In the genomic region with DNA sequence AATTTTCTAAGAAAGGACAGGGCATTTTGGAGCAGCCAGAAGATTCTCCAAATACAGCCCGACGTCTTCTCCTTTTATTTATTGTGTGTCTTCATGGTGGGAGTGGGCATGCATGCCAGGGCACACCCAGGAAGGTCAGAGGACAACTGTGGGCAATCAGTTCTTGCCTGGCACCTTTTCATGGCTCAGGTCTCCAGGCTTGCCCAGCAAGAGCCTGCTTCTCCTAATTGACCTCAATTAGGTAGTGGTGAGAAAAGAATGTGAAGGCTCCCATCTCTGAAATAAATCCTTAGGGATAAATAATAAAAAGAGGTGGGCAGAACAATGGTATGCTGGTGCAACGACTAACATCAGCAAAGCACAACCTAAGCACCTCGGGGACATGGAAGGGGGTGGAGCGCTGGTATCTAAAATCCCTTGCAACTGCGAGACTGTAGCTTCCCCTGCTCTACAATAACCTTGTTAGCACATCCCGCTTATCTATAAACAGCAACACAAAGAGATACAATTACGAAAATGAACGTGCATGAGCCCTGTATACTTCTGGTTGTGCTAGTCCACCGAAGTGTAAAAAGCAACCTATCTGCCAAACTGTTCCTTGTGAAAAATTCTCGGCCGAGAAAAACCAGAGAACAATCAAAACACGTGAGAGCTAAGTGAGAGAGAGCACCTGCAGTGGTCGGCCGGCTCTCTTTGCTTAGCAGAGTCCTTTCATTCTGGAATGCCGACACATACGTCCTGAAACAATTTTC, we compare ENCODE assay signal across 7 mouse cellular contexts. TPM values are rescaled to one million over a fixed set of nuclear protein-coding genes. Genes with fewer than 3 reads are reported as not detected.
A peak's percentile ranks its signal among the peaks of the same experiment; 100 is the strongest.
DNase-seq lines count a peak whose midpoint lies in the region; ATAC-seq lines count a peak whose summit lies in the region.

No protein-coding gene starts in this region.

- no peaks in the 10 kb centered on the region for H3K36me3 ChIP-seq in lung, embryonic 15.5 days
- H3K36me3 ChIP-seq in embryonic facial prominence, embryonic 10.5 days (replicated peaks), result no peaks in the 10 kb centered on the region
- H3K36me3 ChIP-seq in hindbrain, embryonic 12.5 days, result no peaks in the 10 kb centered on the region
- no peaks in the 10 kb centered on the region for H3K36me3 ChIP-seq in midbrain, embryonic 13.5 days

- WGBS in lung, embryonic 15.5 days, result 2% methylated on average over 17 of the region's 17 CpGs
- WGBS in embryonic facial prominence, embryonic 10.5 days, result 4% methylated on average over 17 of the region's 17 CpGs
- 3% methylated on average over 17 of the region's 17 CpGs for WGBS in hindbrain, embryonic 12.5 days
- WGBS in midbrain, embryonic 13.5 days, result 4% methylated on average over 17 of the region's 17 CpGs

- H3K4me2 ChIP-seq in lung, embryonic 15.5 days, result peak overlapping the region; percentile 87
- H3K4me2 ChIP-seq in hindbrain, embryonic 12.5 days (replicated peaks), result peak overlapping the region; percentile 78
- H3K4me2 ChIP-seq in midbrain, embryonic 13.5 days (replicated peaks), result peak overlapping the region; percentile 81

- ATAC-seq in lung, embryonic 15.5 days (ENCODE audit: borderline replicate concordance, extremely low read depth, low FRiP score, low TSS enrichment), result no peak; the same call in 1 of the 2 replicates
- ATAC-seq in hindbrain, embryonic 12.5 days (ENCODE audit: low FRiP score), result peak; percentile 12; the same call in 1 of the 2 replicates
- no peak; the same call in none of the 2 replicates for ATAC-seq in midbrain, embryonic 13.5 days

- H3K9ac ChIP-seq in lung, embryonic 15.5 days, result peak overlapping the region; percentile 76
- peak overlapping the region; percentile 94 for H3K9ac ChIP-seq in hindbrain, embryonic 12.5 days
- H3K9ac ChIP-seq in midbrain, embryonic 13.5 days (replicated peaks), result peak overlapping the region; percentile 94

- H3K9me3 ChIP-seq in lung, embryonic 15.5 days, result no peaks in the 10 kb centered on the region
- H3K9me3 ChIP-seq in embryonic facial prominence, embryonic 10.5 days, result no peaks in the 10 kb centered on the region
- no peaks in the 10 kb centered on the region for H3K9me3 ChIP-seq in hindbrain, embryonic 12.5 days (replicated peaks)
- H3K9me3 ChIP-seq in midbrain, embryonic 13.5 days, result no peaks in the 10 kb centered on the region

- peak overlapping the region; percentile 60 for H3K4me3 ChIP-seq in lung, embryonic 15.5 days
- H3K4me3 ChIP-seq in embryonic facial prominence, embryonic 10.5 days, result peak overlapping the region; percentile 94
- H3K4me3 ChIP-seq in hindbrain, embryonic 12.5 days, result peak overlapping the region; percentile 94
- H3K4me3 ChIP-seq in midbrain, embryonic 13.5 days (replicated peaks), result peak overlapping the region; percentile 95

- H3K4me1 ChIP-seq in lung, embryonic 15.5 days, result peaks cover 18% of the 10 kb centered on the region
- H3K4me1 ChIP-seq in embryonic facial prominence, embryonic 10.5 days, result peaks cover 22% of the 10 kb centered on the region
- H3K4me1 ChIP-seq in hindbrain, embryonic 12.5 days, result peaks cover 14% of the 10 kb centered on the region
- H3K4me1 ChIP-seq in midbrain, embryonic 13.5 days (replicated peaks), result peaks cover 30% of the 10 kb centered on the region

- H3K27me3 ChIP-seq in lung, embryonic 15.5 days, result no peaks in the 10 kb centered on the region
- H3K27me3 ChIP-seq in embryonic facial prominence, embryonic 10.5 days (replicated peaks; ENCODE audit: low read depth, poor library complexity, severe bottlenecking), result peaks cover 15% of the 10 kb centered on the region
- peaks cover 6% of the 10 kb centered on the region; the same call in 1 of the 2 replicates for H3K27me3 ChIP-seq in hindbrain, embryonic 12.5 days
- peaks cover 12% of the 10 kb centered on the region for H3K27me3 ChIP-seq in midbrain, embryonic 13.5 days

- H3K27ac ChIP-seq in lung, embryonic 15.5 days, result peak overlapping the region; percentile 100
- H3K27ac ChIP-seq in embryonic facial prominence, embryonic 10.5 days (replicated peaks), result peak overlapping the region; percentile 98
- H3K27ac ChIP-seq in hindbrain, embryonic 12.5 days, result peak overlapping the region; percentile 98
- peak overlapping the region; percentile 98 for H3K27ac ChIP-seq in midbrain, embryonic 13.5 days

- no peak for DNase-seq in lung, postnatal 25 days (ENCODE audit: low spot score)
- DNase-seq in embryonic facial prominence, embryonic 10.5 days (ENCODE audit: low spot score), result no peak
- DNase-seq in right cerebral cortex, postnatal 36 days (ENCODE audit: low spot score in 2 of 2), result no peak
- DNase-seq in gastrocnemius, postnatal 10 days, result no peak

RNA-seq across cellular contexts. Expression of gene Sbf2, which starts 1.2 kb away (rescaled TPM):
- 37.4 and 39.1 TPM in 2 replicates for polyA plus RNA-seq in lung, embryonic 15.5 days (2015; fragmentation: Nextera tagmentation; extraction: Ambion mirVana)
- 27.8 and 29.5 TPM in 2 replicates for polyA plus RNA-seq in embryonic facial prominence, embryonic 10.5 days (2016; fragmentation: Nextera tagmentation; extraction: Ambion mirVana)
- 56.0 and 61.8 TPM in 2 replicates for polyA plus RNA-seq in hindbrain, embryonic 12.5 days (2016; fragmentation: Nextera tagmentation; extraction: Ambion mirVana)
- polyA plus RNA-seq in midbrain, embryonic 13.5 days (2015; fragmentation: Nextera tagmentation; extraction: Ambion mirVana), result 57.6 and 63.2 TPM in 2 replicates
- total RNA-seq in gastrocnemius, postnatal 10 days (2021), result 10 to 100 TPM; 27.0 to 36.0 TPM

RNA-seq across cellular contexts. Expression of gene Adm, which starts 13.9 kb away (rescaled TPM):
- polyA plus RNA-seq in lung, embryonic 15.5 days (2015; fragmentation: Nextera tagmentation; extraction: Ambion mirVana), result 6.4 and 6.7 TPM in 2 replicates
- 1.9 and 2.9 TPM in 2 replicates for polyA plus RNA-seq in embryonic facial prominence, embryonic 10.5 days (2016; fragmentation: Nextera tagmentation; extraction: Ambion mirVana)
- 4.0 and 4.2 TPM in 2 replicates for polyA plus RNA-seq in hindbrain, embryonic 12.5 days (2016; fragmentation: Nextera tagmentation; extraction: Ambion mirVana)
- polyA plus RNA-seq in midbrain, embryonic 13.5 days (2015; fragmentation: Nextera tagmentation; extraction: Ambion mirVana), result 4.5 TPM in 2 replicates
- total RNA-seq in gastrocnemius, postnatal 10 days (2021), result 1 to 10 TPM; 6.3 to 9.9 TPM
